Mouse (Mus musculus): ENCODE measurements at regions not wholly inside any gene's neighbourhood (a gene's known extent, or its start where the extent isn't known, plus 50 kb on each side); places are given as distances from the start of the nearest gene placed in this dataset.
"Not testable (repeated sequence)": the region's sequence is repeated elsewhere in the genome, so short reads cannot be mapped to it uniquely, and the experiment has no call there.

DNA sequence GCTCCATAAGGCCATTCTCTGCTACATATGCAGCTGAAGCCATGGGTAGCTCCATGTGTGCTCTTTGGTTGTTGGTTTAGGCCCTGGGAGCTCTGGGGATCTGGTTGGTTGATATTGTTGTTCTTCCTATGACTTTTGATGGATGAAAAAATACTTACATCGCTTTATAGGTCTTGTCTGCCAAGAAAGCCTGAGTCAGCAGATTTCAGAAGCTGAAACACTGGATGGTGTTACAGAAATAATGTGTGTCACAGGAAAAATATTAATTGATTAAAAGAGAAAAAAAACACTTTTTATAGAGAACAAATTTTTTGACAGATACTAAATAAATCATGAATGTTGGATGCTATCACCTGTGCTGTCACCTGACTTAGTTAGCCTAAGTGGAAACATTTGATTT, 52.4 kb upstream of the Plxna2 start:
- no peak for DNase-seq (ENCODE audit: low spot score)

DNA sequence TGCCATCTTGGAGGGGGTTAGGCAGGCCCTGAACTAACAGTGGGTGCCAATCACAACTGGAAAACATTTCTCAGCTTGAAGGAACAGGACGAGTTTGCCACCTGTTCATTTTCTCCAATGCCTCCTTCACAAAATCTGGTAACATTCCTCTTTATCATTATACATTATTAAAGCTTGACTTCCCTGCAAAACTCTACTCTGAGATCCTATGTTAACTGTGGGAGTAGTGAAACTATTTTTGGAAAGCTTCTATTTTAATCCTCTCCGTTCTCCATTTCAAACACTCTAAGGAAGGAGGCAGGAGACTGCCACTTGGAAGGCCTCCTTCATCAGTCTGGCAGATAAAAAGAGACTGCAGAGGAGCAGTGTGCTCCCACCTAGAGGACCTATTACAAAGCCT, 54.1 kb upstream of the Plxna2 start:
- no peak for DNase-seq (ENCODE audit: low spot score)

DNA sequence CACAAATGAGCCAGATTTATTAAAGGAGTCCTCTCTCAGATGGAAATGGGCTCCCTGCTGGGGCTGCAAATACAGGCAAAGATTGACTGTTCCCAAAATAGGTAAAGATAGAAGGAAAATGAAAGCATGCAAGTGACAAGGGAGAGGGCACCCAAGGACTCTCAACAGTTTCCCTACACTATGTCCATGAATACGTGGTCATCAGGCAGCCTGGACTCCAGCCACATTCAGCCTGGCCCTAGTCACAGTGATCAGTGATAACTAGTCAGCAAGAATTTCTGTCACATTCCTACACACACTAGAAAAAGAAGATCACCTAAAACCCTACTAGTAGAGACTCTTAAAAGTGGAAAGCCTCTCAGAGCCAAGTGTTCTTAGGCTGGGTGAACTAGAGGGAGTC, 56.9 kb upstream of the Plxna2 start:
- no peak for DNase-seq (ENCODE audit: low spot score)

DNA sequence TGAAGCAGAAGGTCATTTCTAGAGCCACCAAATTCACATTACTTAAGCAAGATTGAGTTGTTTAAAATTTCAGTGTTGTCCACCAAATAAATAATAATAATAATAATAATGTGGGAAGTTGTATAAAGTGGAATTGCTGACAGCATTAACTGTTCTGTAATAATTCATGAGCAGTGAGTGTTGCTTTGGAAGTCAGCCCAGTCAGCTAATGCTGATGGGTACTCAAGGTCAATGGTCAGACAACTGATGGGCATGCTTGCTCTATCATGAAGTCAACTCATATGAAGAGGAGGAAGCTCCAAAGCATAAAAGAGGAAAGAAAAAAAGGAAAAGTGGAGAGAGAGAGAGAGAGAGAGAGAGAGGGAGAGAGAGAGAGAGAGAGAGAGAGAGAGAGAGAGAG, 69.4 kb upstream of the Plxna2 start:
- DNase-seq (ENCODE audit: low spot score): no peak

DNA sequence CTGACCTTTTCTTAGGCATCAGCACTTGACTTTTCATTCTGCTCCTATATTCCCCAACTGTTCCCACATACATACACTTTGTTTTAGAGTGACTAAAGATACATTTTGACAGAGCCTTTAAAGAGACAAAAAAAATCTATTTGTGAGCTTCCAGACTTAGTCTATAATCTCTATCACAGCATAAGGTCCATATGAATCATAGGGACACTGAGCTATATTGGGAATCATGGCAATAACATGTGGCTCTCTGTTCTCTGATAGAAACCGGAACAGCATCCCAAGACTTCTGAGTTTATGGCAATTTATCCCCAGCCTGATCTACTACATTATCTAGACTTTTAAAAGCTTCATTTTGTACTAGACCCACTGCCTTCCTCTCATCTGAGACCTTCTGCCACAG, 69.8 kb upstream of the Plxna2 start:
- DNase-seq (ENCODE audit: low spot score): no peak

DNA sequence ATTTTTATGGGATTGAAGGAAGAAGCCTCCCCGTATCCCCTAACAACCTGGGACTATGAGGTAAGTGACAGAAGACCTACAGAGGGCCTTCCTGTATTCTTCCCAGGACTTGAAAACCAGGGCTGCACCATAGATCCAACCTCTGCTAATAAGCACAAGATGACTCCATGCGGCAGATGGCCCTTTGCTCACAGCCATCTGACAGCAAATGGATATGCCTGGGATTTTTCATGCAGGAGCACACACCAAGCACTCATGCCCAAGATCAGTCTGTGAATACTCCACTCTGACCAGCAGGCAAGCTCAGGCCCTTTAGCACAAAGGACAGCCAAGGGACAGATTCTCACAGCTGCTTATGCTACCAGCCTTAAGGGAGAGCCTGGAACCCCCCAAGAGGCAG, 77.1 kb upstream of the Plxna2 start:
- no peak for DNase-seq (ENCODE audit: low spot score)

DNA sequence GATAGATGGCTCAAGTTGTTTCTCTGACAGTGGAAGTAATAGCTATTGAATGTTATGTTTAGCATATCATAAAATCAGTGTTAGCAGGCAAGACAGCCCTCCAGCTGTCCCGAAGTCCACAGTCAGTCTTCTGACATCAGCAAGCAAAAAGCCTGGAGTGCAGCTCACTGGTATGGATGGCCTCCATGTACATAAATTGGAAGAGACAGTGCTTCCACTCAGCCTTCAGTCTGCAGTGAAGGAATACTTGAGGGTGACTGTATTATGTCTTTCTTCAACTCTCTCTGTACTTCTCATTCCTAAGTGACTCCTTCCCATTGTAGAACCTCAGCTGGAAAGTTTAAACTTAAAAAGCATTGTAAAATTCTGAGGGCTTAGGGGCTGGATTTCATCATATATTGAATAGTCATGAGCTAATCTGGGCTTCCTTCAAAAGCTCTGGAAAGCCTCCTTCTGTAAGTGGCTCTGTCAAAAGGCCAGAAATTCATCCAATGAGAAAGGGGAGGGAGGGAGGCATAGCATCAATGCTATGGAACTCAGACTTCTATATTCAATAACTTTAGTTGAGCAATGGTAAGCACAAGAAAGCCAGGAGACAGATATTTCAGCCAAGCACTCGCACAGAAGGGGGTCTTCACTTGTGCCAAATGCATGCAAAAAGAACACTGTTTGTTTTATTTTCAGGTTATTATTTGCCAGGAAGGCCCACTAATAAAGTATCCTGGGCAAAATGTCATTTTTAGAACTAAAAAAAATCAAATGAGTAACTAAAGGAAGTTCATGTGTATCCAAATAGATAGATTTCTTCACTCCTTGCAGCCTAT, 90.5 kb upstream of the Plxna2 start:
- no peak for DNase-seq (ENCODE audit: low spot score)

DNA sequence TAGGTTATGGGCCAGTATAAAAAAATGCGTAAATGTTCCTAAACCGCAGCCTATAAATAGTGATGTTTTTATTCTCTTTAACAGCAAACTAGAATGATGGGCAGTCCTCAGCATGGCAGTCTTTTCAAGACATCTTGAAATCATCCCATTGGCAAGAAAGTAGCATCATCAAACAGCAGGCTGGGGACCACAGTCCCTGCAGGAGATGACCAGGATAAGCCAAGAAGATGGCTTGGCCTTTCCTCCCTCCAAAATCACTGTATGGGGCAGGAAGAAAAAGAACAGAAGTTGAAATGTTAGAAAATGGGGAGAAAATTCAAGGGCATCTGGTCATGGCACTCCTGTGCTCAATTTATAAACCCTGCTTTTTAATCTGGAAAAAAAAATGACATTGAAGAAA, 93.0 kb upstream of the Plxna2 start:
- no peak for DNase-seq (ENCODE audit: low spot score)

DNA sequence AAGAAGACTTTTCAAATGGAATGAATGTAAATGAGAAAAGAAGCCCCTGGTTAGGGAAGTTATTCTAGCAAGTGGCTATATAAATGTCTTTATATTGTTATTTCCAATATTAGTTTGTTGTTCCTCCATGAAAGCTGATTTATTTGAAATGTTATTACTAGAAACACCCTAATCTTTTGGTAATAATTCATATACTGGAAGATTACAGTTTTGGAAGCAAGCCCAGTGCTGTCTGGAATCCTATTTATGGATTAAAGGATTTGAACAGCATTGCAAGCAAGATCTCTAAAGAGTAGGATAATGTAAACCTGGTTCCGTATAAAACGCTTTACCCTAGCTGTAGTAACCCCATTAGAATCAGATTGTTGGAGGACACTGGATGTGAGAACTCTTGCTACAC, 96.8 kb upstream of the Plxna2 start:
- DNase-seq (ENCODE audit: low spot score): no peak

DNA sequence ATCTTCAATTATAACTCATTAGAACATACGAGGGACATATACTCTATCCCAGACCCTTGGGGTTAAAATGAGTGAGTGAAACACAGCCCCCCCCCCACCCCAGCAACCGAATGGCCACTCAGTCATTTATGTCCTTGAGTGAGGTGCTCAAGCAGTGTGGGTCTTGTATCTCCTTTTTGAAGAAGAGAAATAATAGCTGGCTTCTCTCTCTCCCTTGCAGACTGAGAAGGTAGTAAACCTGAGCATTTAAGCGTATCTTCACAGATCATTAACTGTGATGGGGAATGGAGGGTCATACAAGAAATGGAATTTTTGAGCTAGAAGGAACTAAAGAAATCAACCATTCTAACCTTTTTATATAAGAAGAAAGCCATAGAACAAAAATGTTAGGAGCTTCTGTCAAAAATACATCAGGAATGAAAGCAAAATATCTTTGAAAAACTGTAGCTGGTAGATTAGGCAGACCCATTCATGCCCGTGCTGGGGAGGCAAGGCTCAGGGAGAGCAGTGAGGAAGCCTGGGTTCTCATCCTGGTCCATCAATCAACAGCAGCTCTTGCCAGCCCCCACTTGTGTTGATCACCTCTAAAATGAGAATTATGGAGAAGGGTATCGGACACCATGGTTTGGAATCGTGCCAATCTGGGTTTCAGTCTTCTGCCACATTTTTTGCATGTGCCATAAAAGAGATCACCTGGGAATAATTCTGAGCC, 98.4 kb upstream of the Plxna2 start:
- DNase-seq (ENCODE audit: low spot score): no peak

DNA sequence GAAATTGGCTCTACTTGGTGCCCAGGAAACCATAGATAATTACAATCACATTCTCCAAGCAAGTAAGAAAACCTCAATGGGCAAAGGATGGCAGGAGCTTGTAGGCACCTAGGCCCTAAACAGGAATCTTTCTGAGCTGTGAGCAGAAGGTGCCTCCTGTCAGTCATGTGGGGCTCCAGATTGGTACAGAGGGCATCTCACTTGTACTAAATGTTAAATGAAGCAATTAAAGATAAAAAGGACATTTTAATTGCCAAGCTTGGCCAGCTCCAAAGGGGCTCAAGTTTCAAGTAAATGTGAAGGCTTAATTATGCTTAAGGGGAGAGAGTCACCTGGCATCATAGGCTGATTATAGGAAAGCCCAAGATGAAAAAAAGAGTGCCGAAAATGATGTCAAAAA, 101.9 kb upstream of the Plxna2 start:
- no peak for DNase-seq (ENCODE audit: low spot score)

DNA sequence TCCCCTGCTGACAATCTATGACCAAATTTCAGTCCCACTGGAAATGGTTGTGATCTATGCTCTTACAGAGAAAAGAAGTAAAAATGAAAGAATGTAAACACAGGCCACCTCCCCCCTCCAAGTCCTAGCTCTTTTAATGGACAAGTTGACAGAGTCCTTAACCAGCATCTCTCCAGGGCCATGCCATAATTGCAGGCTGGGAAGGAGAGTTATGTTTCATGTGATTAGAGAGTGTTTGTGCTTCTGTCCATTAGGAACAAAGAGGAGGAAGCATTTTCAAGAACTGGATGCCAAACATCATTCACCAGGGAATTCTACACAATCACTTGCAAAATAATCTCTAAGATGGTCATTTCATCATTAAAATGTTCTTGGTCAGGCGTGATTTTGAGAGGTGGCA, 109.7 kb upstream of the Plxna2 start:
- no peak for DNase-seq (ENCODE audit: low spot score)

DNA sequence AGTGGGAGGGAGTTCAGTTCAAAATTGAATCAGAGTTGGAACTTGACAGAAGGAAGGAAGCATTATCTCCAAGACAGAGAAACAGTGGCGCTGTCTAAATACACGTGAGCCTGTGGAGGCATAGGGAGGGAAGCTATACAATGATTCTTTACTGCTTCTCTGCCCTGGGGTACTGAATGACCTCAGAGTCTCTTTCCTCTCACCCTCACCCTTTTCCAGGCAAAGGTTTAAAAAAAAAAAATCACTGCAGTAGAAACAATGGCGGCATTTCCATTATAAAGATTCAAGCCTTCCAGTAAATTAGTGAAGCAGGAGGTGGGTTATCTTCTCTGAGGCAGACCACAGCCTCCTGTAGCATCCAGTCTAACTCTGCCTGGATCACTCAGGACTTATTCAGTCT, 112.2 kb upstream of the Plxna2 start:
- no peak for DNase-seq (ENCODE audit: low spot score)

DNA sequence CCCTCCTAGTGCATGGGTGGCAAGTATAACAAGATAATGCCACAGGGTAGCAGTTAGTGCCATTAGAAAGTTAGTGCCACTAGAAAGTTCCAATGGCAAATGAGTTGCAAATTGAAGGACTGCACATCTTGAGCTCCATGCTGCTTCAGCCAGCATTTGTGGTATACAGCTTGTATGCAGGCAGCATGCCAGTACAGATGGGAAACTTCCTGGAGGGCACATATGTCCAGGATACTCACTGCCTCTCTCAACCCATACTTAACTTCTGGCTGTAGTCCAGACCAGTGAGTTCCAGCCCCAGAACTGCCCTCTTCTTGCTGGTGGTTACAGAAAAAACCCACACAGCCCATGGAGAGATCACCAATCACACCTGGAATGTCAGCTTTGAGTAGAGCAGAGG, 113.8 kb upstream of the Plxna2 start:
- no peak for DNase-seq (ENCODE audit: low spot score)

DNA sequence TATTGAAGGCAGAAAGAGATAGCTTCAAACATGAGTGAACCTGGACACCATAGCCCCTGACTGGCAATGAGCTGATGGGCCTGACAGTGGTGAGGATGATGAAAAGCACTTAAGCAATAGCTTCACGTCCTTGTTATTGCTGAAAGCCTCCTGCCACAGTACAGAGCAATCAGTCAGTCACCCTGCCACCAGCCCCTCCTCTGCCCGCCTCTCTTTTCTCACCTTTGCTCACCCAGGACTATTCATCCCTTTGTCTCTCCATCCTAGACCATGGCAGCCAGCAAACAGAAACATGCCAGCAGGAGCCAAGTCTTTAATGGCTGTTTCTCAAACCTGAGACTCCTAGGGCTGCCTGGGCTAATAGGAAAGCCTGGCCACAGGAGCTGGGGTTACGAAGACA, 114.5 kb upstream of the Plxna2 start:
- no peak for DNase-seq (ENCODE audit: low spot score)

DNA sequence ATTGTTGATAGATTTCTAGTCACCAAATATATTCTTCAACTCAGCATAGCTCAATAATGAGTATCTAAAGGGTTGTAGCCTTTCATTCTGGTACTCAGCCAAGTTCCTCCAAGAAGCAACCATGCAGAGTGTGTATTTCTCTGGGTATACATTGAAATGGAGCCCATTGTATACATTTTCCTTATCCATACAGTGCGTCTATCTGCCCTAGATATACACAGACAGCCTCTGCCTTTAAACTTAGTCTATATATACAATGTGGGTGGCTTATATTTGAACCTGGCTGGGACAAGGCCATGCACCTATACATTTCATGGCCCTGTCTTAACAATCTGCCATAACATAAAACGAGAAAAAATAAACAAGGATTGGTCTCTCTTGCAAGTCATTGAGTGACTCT, 121.6 kb upstream of the Plxna2 start:
- DNase-seq (ENCODE audit: low spot score): no peak

DNA sequence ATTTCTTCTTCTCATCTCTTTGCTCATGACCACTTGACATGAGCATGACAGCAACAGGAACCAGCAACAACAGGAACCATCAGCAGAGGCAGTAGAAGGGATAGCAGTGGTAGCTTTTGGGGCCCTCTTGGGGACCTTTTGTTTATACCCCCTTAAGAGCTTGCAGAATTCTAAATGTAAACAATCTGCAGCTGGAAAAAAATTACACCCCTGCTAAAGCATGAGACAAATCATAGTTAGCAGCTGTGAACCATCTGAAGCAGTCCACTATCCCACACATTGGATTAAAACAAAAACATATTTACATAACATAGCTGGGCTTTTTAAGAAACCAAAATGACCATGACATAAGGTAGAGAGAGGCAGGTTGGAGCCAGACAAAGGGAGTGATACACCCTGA, 126.9 kb upstream of the Plxna2 start:
- no peak for DNase-seq (ENCODE audit: low spot score)

DNA sequence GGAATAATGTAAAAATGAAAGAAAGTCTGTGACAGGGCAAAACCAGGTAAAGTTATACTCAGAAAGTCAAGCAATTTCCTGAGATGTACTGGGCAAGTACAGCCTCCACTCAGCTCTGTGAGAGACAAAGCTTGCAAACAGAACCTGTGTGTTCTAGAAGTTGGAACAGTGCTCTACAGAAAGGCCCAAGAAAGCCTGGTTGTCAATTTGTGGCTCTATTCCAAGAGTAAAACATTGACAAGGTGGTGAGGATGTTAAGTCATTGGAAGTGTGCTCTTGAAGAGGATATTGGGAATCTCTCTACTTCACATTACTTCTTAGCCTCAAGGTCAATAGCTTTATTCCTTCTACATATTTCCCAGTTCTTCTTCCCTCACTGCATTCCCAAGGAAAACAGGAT, 129.9 kb upstream of the Plxna2 start:
- DNase-seq (ENCODE audit: low spot score): no peak

DNA sequence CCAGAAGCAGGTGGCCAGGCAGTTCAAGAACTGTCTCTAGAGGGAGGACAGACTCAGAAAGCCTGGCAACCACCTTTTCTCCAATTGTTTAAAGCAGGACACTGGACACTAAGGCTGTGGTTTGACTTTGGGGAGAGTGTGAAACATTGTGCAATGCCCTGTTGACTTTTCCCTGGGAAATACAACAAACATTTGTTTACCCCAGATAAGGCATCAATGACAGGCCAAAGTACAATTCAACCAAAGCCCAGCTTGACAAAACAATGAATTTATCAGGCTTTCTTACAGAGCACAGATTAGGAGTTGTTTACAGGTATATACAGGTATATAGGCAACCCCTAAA, 135.3 kb upstream of the Plxna2 start:
- no peak for DNase-seq (ENCODE audit: low spot score)

DNA sequence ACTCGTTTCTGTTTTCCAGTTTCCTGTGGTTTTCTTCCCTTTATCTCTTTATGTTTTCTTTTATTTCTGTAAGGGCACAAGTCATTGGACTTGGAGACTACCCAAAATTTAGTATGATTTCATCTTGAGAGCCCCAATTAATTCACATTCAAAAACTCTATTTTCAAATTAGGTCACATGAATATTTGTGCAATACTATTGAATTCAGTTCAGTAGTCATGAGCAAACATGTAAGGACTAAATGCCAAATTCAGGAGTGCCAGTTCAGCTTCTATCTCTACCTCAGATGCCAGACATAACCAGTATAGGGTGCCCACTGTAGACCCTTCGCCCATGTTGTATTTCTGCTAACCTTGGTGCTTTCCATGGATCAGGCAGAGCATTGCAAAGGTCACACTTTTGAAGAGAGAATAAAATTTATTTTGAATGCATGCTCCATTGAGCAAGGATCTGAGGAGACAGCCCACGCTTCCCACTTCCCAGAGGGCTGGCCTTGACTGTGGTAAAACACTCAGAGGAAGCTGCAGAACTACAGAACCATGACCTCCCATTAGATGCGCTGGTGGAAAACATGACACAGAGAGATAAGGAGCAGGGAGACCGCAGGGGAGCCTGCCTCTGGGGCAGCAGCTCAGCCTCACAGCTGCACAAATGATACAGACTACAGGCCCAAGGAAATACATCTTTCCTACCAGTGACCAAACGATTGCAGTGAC, 135.9 kb upstream of the Plxna2 start:
- DNase-seq (ENCODE audit: low spot score): no peak

DNA sequence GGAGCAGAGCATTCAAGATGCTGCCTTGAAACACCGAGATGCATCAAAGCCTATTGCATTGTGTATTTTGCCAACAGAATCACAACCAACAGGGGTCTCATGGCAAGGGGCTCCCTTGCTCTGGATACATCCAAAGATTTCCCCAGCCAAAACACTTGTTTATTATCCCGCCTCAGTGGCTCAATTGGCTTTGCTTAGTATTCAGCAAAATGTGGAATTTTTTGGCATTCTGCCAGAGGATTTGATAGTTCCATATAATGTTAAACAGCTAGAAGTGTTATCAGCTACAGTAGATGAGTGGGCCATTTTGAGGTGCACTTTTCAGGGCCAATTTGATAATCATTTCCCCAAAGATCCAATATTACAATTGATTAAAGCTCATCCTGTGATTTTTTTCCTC, 146.7 kb upstream of the Plxna2 start:
- not testable (repeated sequence) for DNase-seq (ENCODE audit: low spot score)

DNA sequence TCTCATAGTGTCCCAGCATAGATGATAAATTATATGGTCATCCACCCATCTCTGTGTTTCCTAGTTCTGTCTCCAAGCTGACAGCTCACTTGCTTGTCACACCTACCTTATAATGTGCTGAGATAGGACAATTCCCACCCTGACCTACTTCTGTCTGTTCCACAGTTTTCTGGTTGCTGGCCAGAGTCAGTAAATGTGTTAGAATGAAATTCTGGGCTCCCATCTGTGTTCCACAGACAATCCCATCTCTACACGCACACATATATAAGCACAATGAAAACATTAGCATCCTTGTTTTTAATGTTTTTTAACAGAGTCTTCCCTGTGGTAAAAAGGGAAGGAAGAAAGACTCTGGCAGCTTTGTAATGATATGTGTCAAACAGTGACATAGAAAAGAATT, 165.5 kb upstream of the Plxna2 start:
- DNase-seq (ENCODE audit: low spot score): no peak

DNA sequence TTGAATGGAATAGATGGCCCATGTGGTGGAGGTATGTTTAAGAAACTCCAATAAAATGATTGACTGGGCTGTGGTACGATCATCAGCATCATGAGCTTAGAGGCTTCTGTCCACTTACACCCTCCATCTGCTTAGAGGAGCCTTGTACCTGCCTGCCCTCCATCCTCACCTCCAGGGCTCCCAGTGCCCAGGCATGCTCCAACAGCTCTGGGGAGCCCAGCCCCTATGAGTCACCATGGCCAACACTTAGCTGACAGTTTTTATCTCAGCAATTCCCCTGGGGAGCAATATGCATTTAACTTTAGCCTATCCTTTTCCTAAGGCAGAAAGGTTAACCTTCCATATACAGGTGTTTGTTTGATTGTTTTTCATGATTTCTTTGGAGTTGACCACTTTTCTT, 174.3 kb upstream of the Plxna2 start:
- DNase-seq (ENCODE audit: low spot score): no peak
